Mouse (Mus musculus): Measurements from ENCODE around the gene Tsen15. TPM values are rescaled to one million over a fixed set of nuclear protein-coding genes. Genes with fewer than 3 reads are reported as not detected.
A peak's percentile ranks its signal among the peaks of the same experiment; 100 is the strongest.

The Tsen15 gene
- 14.6 and 18.8 TPM in 2 replicates for polyA plus RNA-seq (2012; rRNA removed)

DNA sequence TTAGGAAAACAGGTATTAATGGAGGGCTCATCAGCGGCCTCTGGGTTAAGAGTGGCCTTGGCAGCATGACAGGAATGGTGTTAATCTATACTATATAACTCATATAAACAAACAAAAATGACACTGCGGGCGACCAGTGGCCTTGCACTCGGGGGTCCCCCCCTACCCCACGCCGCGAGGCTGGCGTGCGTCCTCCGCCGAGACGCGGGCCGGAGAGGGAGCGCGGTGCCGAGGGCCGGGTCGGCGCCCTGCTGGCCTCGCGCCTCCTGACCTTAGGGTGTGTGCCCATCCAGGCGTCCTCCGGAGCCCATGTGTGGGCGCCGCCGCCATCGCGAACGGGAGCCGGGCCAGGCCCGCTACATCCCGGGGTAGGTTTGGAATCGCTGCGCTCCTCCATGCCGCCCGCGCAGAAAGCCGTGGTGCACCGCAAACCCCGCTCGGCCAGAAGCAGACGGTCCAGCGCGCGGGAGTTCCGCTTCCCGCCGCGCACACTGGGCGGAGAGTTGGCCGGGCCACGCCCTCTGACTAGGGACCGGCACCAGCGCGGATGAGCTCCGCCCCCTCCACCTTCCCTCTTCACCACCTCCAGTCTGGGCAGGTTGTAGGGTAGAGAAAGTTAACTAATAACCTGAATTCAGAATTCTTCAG is at the start of gene Tsen15:
TSS of gene Tsen15 (minus strand) at position 501 of the 648 bp plus-strand sequence.
- under 1% methylated on average over 57 of the region's 57 CpGs for WGBS
- no peaks in the 10 kb centered on the region for H3K27me3 ChIP-seq (replicated peaks; ENCODE audit: control insufficient read depth, insufficient read depth, low read length)
- peak; percentile 96 for DNase-seq
- peak within 1 kb of the TSS; percentile 77; the same call in 1 of the 2 replicates for H3K27ac ChIP-seq (ENCODE audit: insufficient read depth, low read depth, low read length)
- TF ChIP-seq POLR2A (IDR thresholded peaks at IDR 0.05; ENCODE audit: low read depth, low read length) (peak; percentile 11), CTCF (conservative IDR thresholded peaks at IDR 0.05; ENCODE audit: insufficient read depth, insufficient read length, low read depth, low read length) (no peak)
- H3K36me3 ChIP-seq (ENCODE audit: control insufficient read depth, insufficient read depth, low read length), result no peaks in the 10 kb centered on the region; the same call in 1 of the 2 replicates
- H3K4me1 ChIP-seq (ENCODE audit: control insufficient read depth, insufficient read depth, low read length), result peaks cover 6% of the 10 kb centered on the region; the same call in 1 of the 2 replicates
- H3K4me3 ChIP-seq (ENCODE audit: insufficient read depth, low read depth, low read length), result peak within 1 kb of the TSS; percentile 97

DNA sequence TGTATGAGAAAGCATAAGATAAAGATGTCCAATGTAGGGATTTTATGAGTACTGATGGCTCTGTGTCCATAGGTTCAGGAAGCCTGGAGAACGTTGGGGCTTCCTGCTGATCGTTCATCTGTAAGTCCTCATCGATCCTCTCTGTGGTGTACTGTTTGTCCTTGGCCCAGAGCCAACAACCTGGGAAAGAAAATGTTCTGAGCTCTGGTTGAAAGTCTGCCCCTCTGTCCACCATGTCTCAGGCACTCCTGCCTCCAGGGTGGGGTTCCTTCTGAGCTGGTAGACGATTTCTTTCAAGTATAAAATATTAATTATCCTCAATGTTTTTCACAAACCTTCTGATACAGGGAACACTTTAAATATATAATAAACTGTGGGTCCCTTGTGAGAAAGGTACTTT is 47.7 kb upstream of the Tsen15 start:
- Histone ChIP-seq H3K27ac (ENCODE audit: insufficient read depth, low read depth, low read length) (no peak overlapping the region), H3K4me3 (ENCODE audit: insufficient read depth, low read depth, low read length) (no peak overlapping the region), H3K36me3 (ENCODE audit: control insufficient read depth, insufficient read depth, low read length) (no peaks in the 10 kb centered on the region), H3K27me3 (replicated peaks; ENCODE audit: control insufficient read depth, insufficient read depth, low read length) (no peaks in the 10 kb centered on the region), H3K4me1 (ENCODE audit: control insufficient read depth, insufficient read depth, low read length) (no peaks in the 10 kb centered on the region)
- no peak for TF ChIP-seq POLR2A (IDR thresholded peaks at IDR 0.05; ENCODE audit: low read depth, low read length)
- TF ChIP-seq CTCF (conservative IDR thresholded peaks at IDR 0.05; ENCODE audit: insufficient read depth, insufficient read length, low read depth, low read length), result no peak
- 68% methylated on average over 4 of the region's 4 CpGs for WGBS
- peak; percentile 49 for DNase-seq

DNA sequence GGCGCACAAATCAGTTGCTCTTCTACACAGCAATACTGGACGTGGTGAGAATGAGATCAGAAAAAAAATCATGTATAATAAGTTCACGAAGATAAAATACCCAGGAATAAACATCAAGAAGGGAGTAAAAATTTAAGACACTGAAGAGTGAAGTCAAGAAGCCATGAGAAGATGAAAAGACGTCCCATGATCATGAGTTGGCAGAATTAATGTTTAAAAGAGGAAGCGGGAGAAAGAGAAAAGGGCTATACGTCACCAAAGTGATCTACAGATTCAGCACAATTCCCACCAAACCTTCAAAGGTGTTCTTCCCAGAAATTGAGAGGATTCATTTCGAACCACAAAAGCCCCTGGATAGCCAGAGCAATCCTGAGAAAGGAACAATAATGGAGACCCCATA is 43.3 kb upstream of the Tsen15 start:
- H3K27ac ChIP-seq (ENCODE audit: insufficient read depth, low read depth, low read length), result no peak overlapping the region
- H3K36me3 ChIP-seq (ENCODE audit: control insufficient read depth, insufficient read depth, low read length), result no peaks in the 10 kb centered on the region
- no peaks in the 10 kb centered on the region for H3K4me1 ChIP-seq (ENCODE audit: control insufficient read depth, insufficient read depth, low read length)
- DNase-seq, result no peak
- 90% methylated on average over 7 of the region's 7 CpGs for WGBS
- H3K4me3 ChIP-seq (ENCODE audit: insufficient read depth, low read depth, low read length), result no peak overlapping the region
- TF ChIP-seq POLR2A (IDR thresholded peaks at IDR 0.05; ENCODE audit: low read depth, low read length) (no peak), CTCF (conservative IDR thresholded peaks at IDR 0.05; ENCODE audit: insufficient read depth, insufficient read length, low read depth, low read length) (no peak)
- no peaks in the 10 kb centered on the region for H3K27me3 ChIP-seq (replicated peaks; ENCODE audit: control insufficient read depth, insufficient read depth, low read length)

DNA sequence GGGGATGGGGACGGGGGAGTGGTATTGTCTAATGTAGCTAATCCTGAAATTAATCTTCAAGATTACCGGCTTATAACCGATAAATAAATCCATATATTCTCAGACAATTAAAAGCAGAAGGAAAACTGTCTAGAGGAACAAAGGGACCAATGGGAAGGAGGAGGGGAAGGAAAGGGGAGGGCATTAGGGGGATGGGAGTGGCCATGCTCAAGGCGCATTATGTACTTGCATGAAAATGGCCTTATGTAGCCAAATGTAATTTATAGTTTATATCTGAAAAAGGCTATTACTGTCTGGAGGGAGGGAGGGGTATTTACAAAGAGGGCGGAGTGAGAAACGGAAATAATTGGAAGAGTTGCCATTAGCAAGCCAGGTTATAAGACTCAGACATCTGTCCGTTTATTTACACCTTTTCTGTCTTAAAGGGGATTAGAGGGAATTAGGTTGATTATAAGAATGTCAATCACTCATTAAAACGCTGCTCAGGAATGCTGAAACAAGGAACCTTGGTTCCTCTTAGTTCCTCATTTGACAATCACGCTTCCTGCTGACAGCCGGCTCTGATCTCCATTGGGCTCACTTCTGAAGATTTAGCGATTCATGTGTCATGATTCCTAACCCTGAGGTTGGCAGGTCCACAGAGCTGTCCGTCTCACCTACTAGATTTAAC is 41.6 kb upstream of the Tsen15 start:
- WGBS, result 81% methylated on average over 12 of the region's 12 CpGs
- TF ChIP-seq POLR2A (IDR thresholded peaks at IDR 0.05; ENCODE audit: low read depth, low read length) (no peak), CTCF (conservative IDR thresholded peaks at IDR 0.05; ENCODE audit: insufficient read depth, insufficient read length, low read depth, low read length) (no peak)
- no peak overlapping the region for H3K4me3 ChIP-seq (ENCODE audit: insufficient read depth, low read depth, low read length)
- no peaks in the 10 kb centered on the region for H3K36me3 ChIP-seq (ENCODE audit: control insufficient read depth, insufficient read depth, low read length)
- H3K27me3 ChIP-seq (replicated peaks; ENCODE audit: control insufficient read depth, insufficient read depth, low read length), result no peaks in the 10 kb centered on the region
- peaks cover under 1% of the 10 kb centered on the region; the same call in 1 of the 2 replicates for H3K4me1 ChIP-seq (ENCODE audit: control insufficient read depth, insufficient read depth, low read length)
- no peak for DNase-seq
- no peak overlapping the region for H3K27ac ChIP-seq (ENCODE audit: insufficient read depth, low read depth, low read length)

DNA sequence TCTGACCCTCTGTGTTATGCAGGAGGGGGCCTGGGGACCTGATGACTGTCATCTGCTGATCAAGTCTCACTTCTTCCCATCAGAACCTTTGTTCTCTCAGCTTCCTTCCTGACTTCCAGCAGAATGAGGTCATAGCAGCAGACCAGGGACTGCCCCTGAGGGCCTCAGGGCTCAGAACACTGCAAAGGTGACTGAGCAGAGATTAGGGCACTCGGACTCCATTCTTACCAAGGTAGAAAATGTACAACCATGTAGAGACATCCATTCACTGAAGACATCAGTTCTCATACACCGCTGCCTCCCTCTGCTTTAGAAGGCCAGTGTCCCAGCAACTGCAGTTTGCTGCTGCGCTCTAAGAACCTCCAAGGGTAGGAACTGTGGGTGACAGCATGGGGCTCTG is 36.6 kb upstream of the Tsen15 start:
- Histone ChIP-seq H3K36me3 (ENCODE audit: control insufficient read depth, insufficient read depth, low read length) (no peaks in the 10 kb centered on the region), H3K27ac (ENCODE audit: insufficient read depth, low read depth, low read length) (no peak overlapping the region), H3K27me3 (replicated peaks; ENCODE audit: control insufficient read depth, insufficient read depth, low read length) (no peaks in the 10 kb centered on the region), H3K4me3 (ENCODE audit: insufficient read depth, low read depth, low read length) (no peak overlapping the region), H3K4me1 (ENCODE audit: control insufficient read depth, insufficient read depth, low read length) (peaks cover 4% of the 10 kb centered on the region; the same call in 1 of the 2 replicates)
- WGBS, result 87% methylated on average over 3 of the region's 3 CpGs
- no peak for TF ChIP-seq CTCF (conservative IDR thresholded peaks at IDR 0.05; ENCODE audit: insufficient read depth, insufficient read length, low read depth, low read length)
- no peak for TF ChIP-seq POLR2A (IDR thresholded peaks at IDR 0.05; ENCODE audit: low read depth, low read length)
- DNase-seq, result no peak

DNA sequence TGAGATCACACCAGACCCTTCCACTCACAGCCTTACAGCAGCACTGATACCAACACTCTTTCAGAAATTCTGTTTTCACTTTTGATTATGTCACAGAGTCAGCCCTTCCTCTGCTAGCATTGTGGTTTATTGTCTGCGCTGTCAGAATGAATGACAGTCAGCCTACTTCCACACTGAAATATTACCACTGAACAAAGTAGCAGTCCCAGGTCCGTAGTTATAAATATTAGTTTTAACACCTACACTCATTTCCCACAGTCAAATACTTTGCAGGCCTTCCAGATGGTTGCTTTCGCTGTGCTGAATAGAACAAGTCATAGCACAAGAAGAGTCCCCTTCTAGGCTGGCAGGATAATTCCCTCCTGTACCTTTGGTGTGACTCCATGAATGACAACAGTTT is 35.8 kb upstream of the Tsen15 start:
- no peak for DNase-seq
- Histone ChIP-seq H3K27ac (ENCODE audit: insufficient read depth, low read depth, low read length) (no peak overlapping the region), H3K4me3 (ENCODE audit: insufficient read depth, low read depth, low read length) (no peak overlapping the region), H3K4me1 (ENCODE audit: control insufficient read depth, insufficient read depth, low read length) (peaks cover 4% of the 10 kb centered on the region; the same call in 1 of the 2 replicates), H3K36me3 (ENCODE audit: control insufficient read depth, insufficient read depth, low read length) (no peaks in the 10 kb centered on the region), H3K27me3 (replicated peaks; ENCODE audit: control insufficient read depth, insufficient read depth, low read length) (no peaks in the 10 kb centered on the region)
- WGBS, result 85% methylated on average over 3 of the region's 3 CpGs
- TF ChIP-seq CTCF (conservative IDR thresholded peaks at IDR 0.05; ENCODE audit: insufficient read depth, insufficient read length, low read depth, low read length) (no peak), POLR2A (IDR thresholded peaks at IDR 0.05; ENCODE audit: low read depth, low read length) (no peak)

DNA sequence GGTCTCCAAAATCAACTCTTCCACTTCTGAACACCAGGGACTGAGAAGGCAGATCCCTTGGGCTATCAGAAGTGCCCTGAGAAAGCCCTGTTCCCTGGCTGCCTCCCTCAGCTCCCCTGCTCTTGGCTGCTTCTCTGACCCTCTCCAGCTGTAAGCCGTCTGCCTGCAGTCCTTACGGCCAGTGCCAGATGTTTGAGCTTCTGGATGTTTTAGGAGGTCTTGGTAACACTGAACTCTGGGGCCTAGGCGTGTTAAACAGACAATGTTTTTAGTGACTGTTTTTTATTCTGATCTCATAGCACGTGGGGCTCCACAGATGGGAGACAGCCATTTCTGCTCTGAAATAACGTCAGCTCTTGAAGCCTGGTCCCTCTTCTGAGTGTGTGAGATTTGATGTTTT is 31.1 kb upstream of the Tsen15 start:
- peak; percentile 35 for DNase-seq
- Histone ChIP-seq H3K36me3 (ENCODE audit: control insufficient read depth, insufficient read depth, low read length) (no peaks in the 10 kb centered on the region), H3K4me1 (ENCODE audit: control insufficient read depth, insufficient read depth, low read length) (no peaks in the 10 kb centered on the region), H3K27ac (ENCODE audit: insufficient read depth, low read depth, low read length) (no peak overlapping the region), H3K4me3 (ENCODE audit: insufficient read depth, low read depth, low read length) (no peak overlapping the region), H3K27me3 (replicated peaks; ENCODE audit: control insufficient read depth, insufficient read depth, low read length) (no peaks in the 10 kb centered on the region)
- WGBS, result 65% methylated on average over 5 of the region's 5 CpGs
- TF ChIP-seq POLR2A (IDR thresholded peaks at IDR 0.05; ENCODE audit: low read depth, low read length) (no peak), CTCF (conservative IDR thresholded peaks at IDR 0.05; ENCODE audit: insufficient read depth, insufficient read length, low read depth, low read length) (no peak)

All from kidney, adult 2 months (tissue).